Mouse (Mus musculus) neural tube, embryonic 12.5 days (tissue): ENCODE data around the gene Myh9. TPM values are rescaled to one million over a fixed set of nuclear protein-coding genes. Genes with fewer than 3 reads are reported as not detected.

Experiments
- ATAC-seq: fragments of 200-750 bp; cut with Nextera tagmentation; 2 replicates; pipeline ENCODE4 v1.8.0; 2017; ENCODE audit warnings: low read depth, mild to moderate bottlenecking, moderate TSS enrichment, moderate library complexity; ENCODE audit not compliant: low FRiP score
- H3K27ac ChIP-seq: fragments of 300-500 bp; sonication (generic); 2 replicates; pipeline ENCODE4 v1.5.1; 2016
- H3K27me3 ChIP-seq: fragments of 300-500 bp; sonication (generic); replicated peaks from 2 replicates; pipeline ENCODE4 v1.6.1; 2016; ENCODE audit warnings: mild to moderate bottlenecking
- H3K36me3 ChIP-seq: fragments of 300-500 bp; sonication (generic); 2 replicates; pipeline ENCODE4 v1.6.1; 2016; ENCODE audit warnings: mild to moderate bottlenecking
- H3K4me1 ChIP-seq: fragments of 300-500 bp; sonication (generic); 2 replicates; pipeline ENCODE4 v1.6.1; 2016
- H3K4me2 ChIP-seq: fragments of 300-500 bp; sonication (generic); replicated peaks from 2 replicates; pipeline ENCODE4 v1.6.1; 2016; ENCODE audit warnings: mild to moderate bottlenecking
- H3K4me3 ChIP-seq: fragments of 300-500 bp; sonication (generic); 2 replicates; pipeline ENCODE4 v1.5.1; 2016
- H3K9ac ChIP-seq: fragments of 300-500 bp; sonication (generic); 2 replicates; pipeline ENCODE4 v1.6.1; 2016; ENCODE audit warnings: mild to moderate bottlenecking
- H3K9me3 ChIP-seq: fragments of 300-500 bp; sonication (generic); 2 replicates; pipeline ENCODE4 v1.6.1; 2016; ENCODE audit warnings: mild to moderate bottlenecking
- WGBS: fragments of 180-500 bp; shearing (Covaris S2); methylation state at CpG from one replicate; pipeline ENCODE4 v1.1.7; 2016; 5-methylcytosine and 5-hydroxymethylcytosine counted together
- polyA plus RNA-seq: library from polyadenylated mRNA; unstranded; fragments of >200 nt; fragmentation: Nextera tagmentation; extraction: Ambion mirVana; gene quantifications from 2 replicates; pipeline ENCODE4 v1.2.1, GENCODE M21; 2016

The Myh9 gene
- polyA plus RNA-seq, 1 experiment from 2014 or later: 21.0 TPM

DNA sequence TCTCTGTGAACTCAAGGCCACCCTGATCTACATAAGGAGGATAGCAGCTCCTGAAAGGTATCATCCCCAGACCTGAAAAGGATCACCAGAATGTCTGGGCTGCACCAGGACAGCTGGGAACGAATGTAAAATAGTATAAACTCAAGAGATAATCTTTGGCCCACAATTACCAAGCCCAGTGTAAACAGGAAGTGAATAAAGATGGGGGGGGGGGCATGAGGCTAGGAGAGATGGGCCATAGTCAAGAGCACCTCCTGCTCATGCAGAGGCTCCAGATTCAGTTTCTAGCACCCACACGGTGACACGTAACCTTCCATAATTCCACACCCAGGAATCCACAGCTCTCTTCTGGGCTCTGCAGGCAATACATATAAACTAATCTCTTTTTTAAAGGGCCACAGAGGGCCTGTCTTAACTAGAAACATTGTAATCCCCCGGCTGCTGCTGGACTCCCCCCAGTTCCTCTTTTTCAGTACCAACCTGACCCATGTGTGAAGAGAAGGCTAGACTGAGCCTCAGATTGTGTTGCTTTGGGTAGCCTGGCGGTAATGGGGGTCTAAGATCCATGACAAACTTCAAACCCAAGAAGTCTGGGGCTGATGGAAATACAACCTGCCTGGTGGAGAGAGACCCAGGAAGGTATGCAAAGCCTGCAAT is 11.4 kb downstream of the Myh9 start:
- no peaks in the 10 kb centered on the region for H3K27me3 ChIP-seq
- no peak overlapping the region for H3K9ac ChIP-seq
- no peaks in the 10 kb centered on the region for H3K9me3 ChIP-seq
- no peaks in the 10 kb centered on the region; the same call in 1 of the 2 replicates for H3K36me3 ChIP-seq
- H3K27ac ChIP-seq: no peak overlapping the region
- peaks cover 15% of the 10 kb centered on the region for H3K4me1 ChIP-seq
- H3K4me2 ChIP-seq: no peak overlapping the region
- H3K4me3 ChIP-seq: no peak overlapping the region
- ATAC-seq: no peak
- 88% methylated on average over 5 of the region's 5 CpGs for WGBS

DNA sequence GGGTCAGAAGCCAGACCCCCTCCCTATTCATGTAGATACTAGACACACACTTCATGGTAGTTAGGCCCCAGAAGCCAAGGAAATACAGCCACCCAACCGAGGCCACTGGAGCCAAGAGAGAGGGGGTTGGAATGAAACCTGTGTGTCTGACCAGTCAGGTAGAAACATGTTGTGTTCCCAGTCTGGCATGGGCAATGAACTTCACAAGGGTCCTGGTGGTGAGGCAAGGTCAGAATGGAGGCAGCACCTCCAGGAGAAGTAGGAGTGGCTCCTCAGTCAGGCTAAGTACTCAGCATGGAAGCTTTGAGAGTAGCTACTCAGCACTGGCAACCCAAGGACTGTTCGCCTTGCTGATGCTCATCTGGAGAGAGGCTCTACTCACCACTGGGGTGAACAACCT is 12.4 kb downstream of the Myh9 start:
- no peak overlapping the region for H3K9ac ChIP-seq
- H3K27ac ChIP-seq: no peak overlapping the region
- WGBS: 84% methylated on average over 2 of the region's 2 CpGs

GRCm38 (mm10) chr15:77828910-77829309 is 13.1 kb downstream of the Myh9 start:
- H3K4me1 ChIP-seq: peaks cover 15% of the 10 kb centered on the region
- no peaks in the 10 kb centered on the region for H3K36me3 ChIP-seq
- H3K9ac ChIP-seq: no peak overlapping the region
- no peaks in the 10 kb centered on the region for H3K9me3 ChIP-seq
- H3K27me3 ChIP-seq: no peaks in the 10 kb centered on the region
- H3K4me2 ChIP-seq: no peak overlapping the region
- WGBS: 97% methylated on average over 6 of the region's 6 CpGs
- H3K27ac ChIP-seq: no peak overlapping the region
- no peak for ATAC-seq
- H3K4me3 ChIP-seq: no peak overlapping the region

More for the DNA sequence above, 12.4 kb downstream of the Myh9 start:
- peaks cover 15% of the 10 kb centered on the region for H3K4me1 ChIP-seq
- no peak overlapping the region for H3K4me2 ChIP-seq
- H3K9me3 ChIP-seq: no peaks in the 10 kb centered on the region
- H3K4me3 ChIP-seq: no peak overlapping the region
- no peaks in the 10 kb centered on the region for H3K27me3 ChIP-seq
- ATAC-seq: no peak
- H3K36me3 ChIP-seq: no peaks in the 10 kb centered on the region

DNA sequence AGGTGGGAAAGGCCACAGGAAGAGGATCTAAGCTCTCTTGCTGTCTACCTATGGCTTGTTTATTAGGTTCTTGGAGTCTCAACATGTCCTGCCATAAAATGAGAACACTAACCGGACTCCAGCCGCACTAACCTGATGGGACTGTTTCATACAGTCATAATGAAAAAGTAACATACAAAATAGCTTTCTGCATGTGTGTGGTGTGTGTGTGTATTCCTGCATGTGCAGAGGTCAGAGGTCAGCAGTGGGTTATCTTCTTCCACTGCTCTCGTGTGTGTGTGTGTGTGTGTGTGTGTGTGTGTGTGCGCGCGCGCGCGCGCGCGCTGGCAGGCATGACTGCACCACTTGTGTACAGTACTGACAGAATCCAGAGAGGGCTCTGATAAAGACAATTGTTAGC is 13.7 kb downstream of the Myh9 start:
- no peak for ATAC-seq
- Histone ChIP-seq H3K9me3 (no peaks in the 10 kb centered on the region), H3K4me2 (no peak overlapping the region), H3K36me3 (no peaks in the 10 kb centered on the region), H3K27ac (no peak overlapping the region), H3K4me1 (peaks cover 11% of the 10 kb centered on the region), H3K27me3 (no peaks in the 10 kb centered on the region), H3K4me3 (no peak overlapping the region), H3K9ac (no peak overlapping the region)
- 89% methylated on average over 12 of the region's 12 CpGs for WGBS

- no peak for ATAC-seq
- Histone ChIP-seq H3K27ac (no peak overlapping the region), H3K27me3 (no peaks in the 10 kb centered on the region), H3K4me3 (no peak overlapping the region), H3K9ac (no peak overlapping the region), H3K36me3 (no peaks in the 10 kb centered on the region), H3K4me1 (peaks cover 11% of the 10 kb centered on the region), H3K9me3 (no peaks in the 10 kb centered on the region), H3K4me2 (no peak overlapping the region)
- WGBS: 15% methylated on average over 6 of the region's 6 CpGs
Observed at GRCm38 (mm10) chr15:77827794-77828193, 14.2 kb downstream of the Myh9 start.

- peaks cover 11% of the 10 kb centered on the region for H3K4me1 ChIP-seq
- no peaks in the 10 kb centered on the region for H3K36me3 ChIP-seq
- WGBS: 8% methylated on average over 7 of the region's 7 CpGs
- H3K9ac ChIP-seq: no peak overlapping the region
- H3K9me3 ChIP-seq: no peaks in the 10 kb centered on the region
- no peak overlapping the region for H3K4me2 ChIP-seq
- H3K27ac ChIP-seq: no peak overlapping the region
- ATAC-seq: no peak
- no peaks in the 10 kb centered on the region for H3K27me3 ChIP-seq
- no peak overlapping the region for H3K4me3 ChIP-seq
Observed at GRCm38 (mm10) chr15:77827379-77827778, 14.6 kb downstream of the Myh9 start.

GRCm38 (mm10) chr15:77825382-77825781 is 16.6 kb downstream of the Myh9 start:
- no peak overlapping the region for H3K9ac ChIP-seq
- no peak overlapping the region for H3K4me3 ChIP-seq
- no peak overlapping the region for H3K27ac ChIP-seq
- no peak overlapping the region for H3K4me2 ChIP-seq
- no peaks in the 10 kb centered on the region for H3K36me3 ChIP-seq
- ATAC-seq: no peak
- H3K4me1 ChIP-seq: peaks cover 25% of the 10 kb centered on the region
- H3K9me3 ChIP-seq: no peaks in the 10 kb centered on the region
- WGBS: 100% methylated on average over 1 of the region's 1 CpGs
- H3K27me3 ChIP-seq: no peaks in the 10 kb centered on the region

DNA sequence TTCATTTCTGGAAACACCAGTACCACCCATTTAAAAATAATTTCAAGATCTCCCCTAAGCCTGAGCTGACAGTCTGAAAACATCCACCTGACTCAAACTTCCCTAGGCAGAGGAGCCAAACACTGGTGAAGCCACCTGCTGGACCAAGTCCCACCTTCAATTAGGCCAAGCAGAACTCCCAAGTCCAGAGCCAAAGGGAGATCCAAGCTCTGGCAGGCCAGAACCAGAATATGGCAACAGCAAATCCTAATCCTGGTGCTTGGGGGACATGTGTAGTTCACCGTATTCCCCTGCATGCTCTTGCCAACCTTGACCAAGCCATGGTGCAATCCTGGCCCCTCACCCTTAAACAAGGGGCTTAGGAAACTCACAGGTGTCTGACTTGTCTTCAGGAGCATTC is 17.7 kb downstream of the Myh9 start:
- no peaks in the 10 kb centered on the region for H3K9me3 ChIP-seq
- H3K4me2 ChIP-seq: no peak overlapping the region
- peaks cover 25% of the 10 kb centered on the region for H3K4me1 ChIP-seq
- no peak overlapping the region for H3K9ac ChIP-seq
- H3K4me3 ChIP-seq: no peak overlapping the region
- no peaks in the 10 kb centered on the region for H3K36me3 ChIP-seq
- no peak for ATAC-seq
- H3K27ac ChIP-seq: no peak overlapping the region
- H3K27me3 ChIP-seq: no peaks in the 10 kb centered on the region
- WGBS: 91% methylated on average over 1 of the region's 1 CpGs

DNA sequence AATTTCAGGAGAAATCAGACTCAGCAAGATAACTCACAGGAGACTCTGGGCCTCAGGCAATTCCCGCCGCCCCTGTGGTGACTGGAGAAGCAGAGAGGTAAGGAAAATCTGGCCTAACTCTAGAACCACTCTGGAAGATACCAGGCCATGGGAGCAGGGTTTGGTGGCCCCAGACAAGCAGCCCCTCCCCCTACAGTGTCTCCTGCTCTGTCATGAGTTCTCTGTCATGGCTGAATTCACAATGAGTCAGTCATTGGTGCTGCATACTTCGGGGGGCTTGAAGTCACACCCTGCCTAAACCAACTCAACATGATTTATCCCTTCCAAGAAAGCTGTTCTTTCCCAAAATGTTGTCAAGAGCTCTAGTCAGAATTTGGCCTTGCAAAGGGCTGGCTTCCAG is 18.3 kb downstream of the Myh9 start:
- 68% methylated on average over 3 of the region's 3 CpGs for WGBS
- H3K4me1 ChIP-seq: peaks cover 28% of the 10 kb centered on the region
- H3K4me3 ChIP-seq: no peak overlapping the region
- no peaks in the 10 kb centered on the region for H3K36me3 ChIP-seq
- H3K9ac ChIP-seq: no peak overlapping the region
- no peaks in the 10 kb centered on the region for H3K27me3 ChIP-seq
- no peak for ATAC-seq
- no peak overlapping the region for H3K27ac ChIP-seq
- no peaks in the 10 kb centered on the region for H3K9me3 ChIP-seq
- H3K4me2 ChIP-seq: no peak overlapping the region

DNA sequence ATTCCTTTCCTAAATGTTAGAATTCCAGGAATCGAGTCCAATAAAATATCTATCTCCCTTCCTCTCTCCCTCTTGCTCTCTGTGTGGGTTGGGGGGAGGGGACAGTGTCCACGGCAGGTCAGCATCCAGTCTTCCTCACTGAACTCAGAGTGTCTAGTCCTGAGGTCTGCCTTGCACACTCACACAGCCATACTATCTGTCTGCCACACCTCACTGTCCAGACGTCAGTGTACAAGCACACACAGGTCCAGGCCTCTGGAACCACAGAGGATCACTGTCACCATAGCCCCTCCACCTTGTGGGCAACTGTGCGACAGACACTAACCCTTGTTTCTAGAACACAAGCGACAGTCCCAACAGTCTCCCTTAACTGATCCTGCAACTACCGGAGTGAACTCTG is 18.8 kb downstream of the Myh9 start:
- H3K27ac ChIP-seq: no peak overlapping the region
- ATAC-seq: no peak
- WGBS: 78% methylated on average over 6 of the region's 6 CpGs

GRCm38 (mm10) chr15:77822671-77823070 is 19.3 kb downstream of the Myh9 start:
- Histone ChIP-seq H3K4me3 (no peak overlapping the region), H3K36me3 (no peaks in the 10 kb centered on the region), H3K9ac (no peak overlapping the region), H3K9me3 (no peaks in the 10 kb centered on the region), H3K27ac (no peak overlapping the region), H3K27me3 (no peaks in the 10 kb centered on the region), H3K4me1 (peaks cover 24% of the 10 kb centered on the region), H3K4me2 (no peak overlapping the region)
- ATAC-seq: no peak
- 75% methylated on average over 2 of the region's 2 CpGs for WGBS

More for the DNA sequence above, 18.8 kb downstream of the Myh9 start:
- H3K9ac ChIP-seq: no peak overlapping the region
- no peaks in the 10 kb centered on the region for H3K9me3 ChIP-seq
- no peaks in the 10 kb centered on the region for H3K27me3 ChIP-seq
- peaks cover 27% of the 10 kb centered on the region for H3K4me1 ChIP-seq
- H3K4me3 ChIP-seq: no peak overlapping the region
- no peak overlapping the region for H3K4me2 ChIP-seq
- H3K36me3 ChIP-seq: no peaks in the 10 kb centered on the region

DNA sequence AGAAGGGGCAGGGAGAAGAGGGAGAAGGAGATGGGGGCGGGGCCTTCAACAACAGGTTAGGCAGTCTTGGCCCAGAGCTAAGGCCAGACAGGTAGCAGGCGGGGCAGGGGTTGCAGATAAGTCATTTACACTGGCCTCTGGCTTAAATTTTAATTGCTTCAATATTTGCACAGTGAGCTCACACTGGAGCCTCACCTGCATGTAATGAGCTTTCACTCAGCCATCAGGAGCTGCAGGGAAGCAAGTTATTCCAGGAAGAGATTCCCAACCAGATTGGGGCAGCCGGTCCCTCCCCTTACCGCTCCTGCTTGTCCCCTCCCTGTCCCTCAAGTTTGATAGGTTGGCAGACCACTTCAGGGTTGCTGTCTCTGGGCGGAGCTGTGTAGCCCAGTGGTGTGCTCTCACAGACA is 19.9 kb downstream of the Myh9 start:
- H3K4me2 ChIP-seq: no peak overlapping the region
- H3K9me3 ChIP-seq: no peaks in the 10 kb centered on the region
- no peak for ATAC-seq
- whole genome bisulfite sequencing: 64% methylated on average over 5 of the region's 5 CpGs
- no peak overlapping the region for H3K4me3 ChIP-seq
- no peak overlapping the region for H3K9ac ChIP-seq
- H3K36me3 ChIP-seq: no peaks in the 10 kb centered on the region
- H3K4me1 ChIP-seq: peaks cover 20% of the 10 kb centered on the region
- no peaks in the 10 kb centered on the region for H3K27me3 ChIP-seq
- no peak overlapping the region for H3K27ac ChIP-seq

- no peak overlapping the region for H3K27ac ChIP-seq
- H3K4me2 ChIP-seq: no peak overlapping the region
- 67% methylated on average over 7 of the region's 7 CpGs for WGBS
- no peaks in the 10 kb centered on the region for H3K36me3 ChIP-seq
- no peak for ATAC-seq
- H3K4me1 ChIP-seq: peaks cover 20% of the 10 kb centered on the region
- H3K9ac ChIP-seq: no peak overlapping the region
- no peaks in the 10 kb centered on the region for H3K27me3 ChIP-seq
- no peak overlapping the region for H3K4me3 ChIP-seq
- no peaks in the 10 kb centered on the region for H3K9me3 ChIP-seq
Observed at GRCm38 (mm10) chr15:77821424-77821823, 20.6 kb downstream of the Myh9 start.
